Mouse (Mus musculus): Measurements from ENCODE around the gene Rap1a. TPM values are rescaled to one million over a fixed set of nuclear protein-coding genes. Genes with fewer than 3 reads are reported as not detected.

Gene Rap1a
- total and polyA plus RNA-seq, 2 experiments from 2014 or later = 36.4 to 70.5 TPM

GRCm38 (mm10) chr3:105716353-105717000 is 84.7 kb downstream of the Rap1a start:
- DNase-seq = no peak
- no peak for ATAC-seq
- Histone ChIP-seq H3K36me3 (ENCODE audit: insufficient read depth) (no peaks in the 10 kb centered on the region), H3K4me1 (ENCODE audit: insufficient read depth) (no peaks in the 10 kb centered on the region), H3K9ac (no peak overlapping the region), H3K4me2 (ENCODE audit: low read depth) (no peak overlapping the region), H3K9me3 (ENCODE audit: low read length) (no peaks in the 10 kb centered on the region), H3K27me3 (ENCODE audit: insufficient read depth, low read length) (no peaks in the 10 kb centered on the region), H3K27ac (ENCODE audit: low read depth, low read length) (no peak overlapping the region), H3K4me3 (ENCODE audit: low read depth, low read length) (no peak overlapping the region)
- TF ChIP-seq CTCF (IDR thresholded peaks at IDR 0.05; ENCODE audit: low read depth) = no peak
- 64% methylated on average over 18 of the region's 18 CpGs for WGBS

- no peaks in the 10 kb centered on the region for H3K36me3 ChIP-seq (ENCODE audit: insufficient read depth)
- no peak overlapping the region for H3K4me3 ChIP-seq (ENCODE audit: low read depth, low read length)
- no peak overlapping the region for H3K27ac ChIP-seq (ENCODE audit: low read depth, low read length)
- DNase-seq (no peak), ATAC-seq (no peak)
- no peaks in the 10 kb centered on the region for H3K27me3 ChIP-seq (ENCODE audit: insufficient read depth, low read length)
- H3K9ac ChIP-seq = no peak overlapping the region
- H3K4me1 ChIP-seq (ENCODE audit: insufficient read depth) = no peaks in the 10 kb centered on the region
- H3K4me2 ChIP-seq (ENCODE audit: low read depth) = no peak overlapping the region
- TF ChIP-seq CTCF (IDR thresholded peaks at IDR 0.05; ENCODE audit: low read depth) = no peak
- no peaks in the 10 kb centered on the region for H3K9me3 ChIP-seq (ENCODE audit: low read length)
These were observed 86.3 kb downstream of the Rap1a start for GRCm38 (mm10) chr3:105714820-105715167.

- no peak overlapping the region for H3K9ac ChIP-seq
- no peak overlapping the region for H3K4me3 ChIP-seq (ENCODE audit: low read depth, low read length)
- TF ChIP-seq CTCF (IDR thresholded peaks at IDR 0.05; ENCODE audit: low read depth) = no peak
- ATAC-seq = peak; percentile 14; the same call in 1 of the 2 replicates
- WGBS = 23% methylated on average over 8 of the region's 8 CpGs
- H3K9me3 ChIP-seq (ENCODE audit: low read length) = no peaks in the 10 kb centered on the region
- H3K4me2 ChIP-seq (ENCODE audit: low read depth) = no peak overlapping the region
- H3K27me3 ChIP-seq (ENCODE audit: insufficient read depth, low read length) = no peaks in the 10 kb centered on the region
- no peak for DNase-seq
- peak overlapping the region; percentile 21; the same call in 1 of the 2 replicates for H3K27ac ChIP-seq (ENCODE audit: low read depth, low read length)
- H3K36me3 ChIP-seq (ENCODE audit: insufficient read depth) = no peaks in the 10 kb centered on the region
- H3K4me1 ChIP-seq (ENCODE audit: insufficient read depth) = no peaks in the 10 kb centered on the region
These were observed 86.9 kb downstream of the Rap1a start for GRCm38 (mm10) chr3:105714091-105714819.

GRCm38 (mm10) chr3:105712827-105713226 is 88.3 kb downstream of the Rap1a start:
- Histone ChIP-seq H3K27me3 (ENCODE audit: insufficient read depth, low read length) (no peaks in the 10 kb centered on the region), H3K4me3 (ENCODE audit: low read depth, low read length) (no peak overlapping the region), H3K36me3 (ENCODE audit: insufficient read depth) (no peaks in the 10 kb centered on the region), H3K4me1 (ENCODE audit: insufficient read depth) (no peaks in the 10 kb centered on the region), H3K4me2 (ENCODE audit: low read depth) (no peak overlapping the region), H3K9ac (no peak overlapping the region), H3K9me3 (ENCODE audit: low read length) (no peaks in the 10 kb centered on the region), H3K27ac (ENCODE audit: low read depth, low read length) (no peak overlapping the region)
- no peak for TF ChIP-seq CTCF (IDR thresholded peaks at IDR 0.05; ENCODE audit: low read depth)
- ATAC-seq (no peak), DNase-seq (no peak)

- ATAC-seq = peak; percentile 34
These were observed 89.4 kb downstream of the Rap1a start for GRCm38 (mm10) chr3:105711741-105712140.

GRCm38 (mm10) chr3:105710246-105710645 is 90.9 kb downstream of the Rap1a start:
- Histone ChIP-seq H3K36me3 (ENCODE audit: insufficient read depth) (no peaks in the 10 kb centered on the region), H3K4me3 (ENCODE audit: low read depth, low read length) (no peak overlapping the region), H3K9me3 (ENCODE audit: low read length) (no peaks in the 10 kb centered on the region), H3K27me3 (ENCODE audit: insufficient read depth, low read length) (no peaks in the 10 kb centered on the region), H3K27ac (ENCODE audit: low read depth, low read length) (no peak overlapping the region; the same call in 1 of the 2 replicates), H3K4me1 (ENCODE audit: insufficient read depth) (no peaks in the 10 kb centered on the region), H3K4me2 (ENCODE audit: low read depth) (no peak overlapping the region), H3K9ac (no peak overlapping the region)
- WGBS = 23% methylated on average over 6 of the region's 6 CpGs
- DNase-seq (peak; percentile 60), ATAC-seq (peak; percentile 74)
- no peak for TF ChIP-seq CTCF (IDR thresholded peaks at IDR 0.05; ENCODE audit: low read depth)

More at GRCm38 (mm10) chr3:105711741-105712140, 89.4 kb downstream of the Rap1a start:
- H3K9ac ChIP-seq = no peak overlapping the region
- no peak for TF ChIP-seq CTCF (IDR thresholded peaks at IDR 0.05; ENCODE audit: low read depth)
- H3K27me3 ChIP-seq (ENCODE audit: insufficient read depth, low read length) = no peaks in the 10 kb centered on the region
- H3K27ac ChIP-seq (ENCODE audit: low read depth, low read length) = no peak overlapping the region
- no peaks in the 10 kb centered on the region for H3K4me1 ChIP-seq (ENCODE audit: insufficient read depth)
- H3K4me2 ChIP-seq (ENCODE audit: low read depth) = no peak overlapping the region
- no peaks in the 10 kb centered on the region for H3K36me3 ChIP-seq (ENCODE audit: insufficient read depth)
- H3K9me3 ChIP-seq (ENCODE audit: low read length) = no peaks in the 10 kb centered on the region
- no peak overlapping the region for H3K4me3 ChIP-seq (ENCODE audit: low read depth, low read length)
- DNase-seq = no peak
- WGBS = 54% methylated on average over 7 of the region's 7 CpGs

- H3K27ac ChIP-seq (ENCODE audit: low read depth, low read length) = no peak overlapping the region
- no peak overlapping the region for H3K4me2 ChIP-seq (ENCODE audit: low read depth)
These were observed 93.5 kb downstream of the Rap1a start for GRCm38 (mm10) chr3:105707590-105707989.

More at GRCm38 (mm10) chr3:105707590-105707989, 93.5 kb downstream of the Rap1a start:
- no peak for TF ChIP-seq CTCF (IDR thresholded peaks at IDR 0.05; ENCODE audit: low read depth)
- Histone ChIP-seq H3K27me3 (ENCODE audit: insufficient read depth, low read length) (no peaks in the 10 kb centered on the region), H3K4me3 (ENCODE audit: low read depth, low read length) (no peak overlapping the region), H3K4me1 (ENCODE audit: insufficient read depth) (no peaks in the 10 kb centered on the region), H3K9ac (no peak overlapping the region), H3K36me3 (ENCODE audit: insufficient read depth) (no peaks in the 10 kb centered on the region), H3K9me3 (ENCODE audit: low read length) (no peaks in the 10 kb centered on the region)
- ATAC-seq (no peak), DNase-seq (no peak)
- WGBS = 32% methylated on average over 7 of the region's 7 CpGs
